Mouse (Mus musculus): ENCODE measurements at regions not wholly inside any gene's neighbourhood (a gene's known extent, or its start where the extent isn't known, plus 50 kb on each side); places are given as distances from the start of the nearest gene placed in this dataset.
"Not testable (repeated sequence)": the region's sequence is repeated elsewhere in the genome, so short reads cannot be mapped to it uniquely, and the experiment has no call there.

GRCm38 (mm10) chr7:93254287-93254686 is 174.6 kb downstream of the Fam181b start:
- DNase-seq (ENCODE audit: low read depth, low spot score) = not testable (repeated sequence)

GRCm38 (mm10) chr7:93285748-93286147 is 206.1 kb downstream of the Fam181b start:
- no peak for DNase-seq (ENCODE audit: low read depth, low spot score)

GRCm38 (mm10) chr7:93291457-93291856 is 211.8 kb downstream of the Fam181b start:
- no peak for DNase-seq (ENCODE audit: low read depth, low spot score)

- no peak for DNase-seq (ENCODE audit: low read depth, low spot score)
These were observed 212.5 kb downstream of the Fam181b start for GRCm38 (mm10) chr7:93291945-93292696.

- no peak for DNase-seq (ENCODE audit: low read depth, low spot score)
These were observed 233.1 kb downstream of the Fam181b start for GRCm38 (mm10) chr7:93312731-93313130.

- no peak for DNase-seq (ENCODE audit: low read depth, low spot score)
These were observed 251.7 kb downstream of the Fam181b start for GRCm38 (mm10) chr7:93331351-93331750.

GRCm38 (mm10) chr7:93332203-93332602 is 252.5 kb downstream of the Fam181b start:
- no peak for DNase-seq (ENCODE audit: low read depth, low spot score)

GRCm38 (mm10) chr7:93336420-93336819 is 256.8 kb downstream of the Fam181b start:
- peak; percentile 4 for DNase-seq (ENCODE audit: low read depth, low spot score)

All from retina, postnatal 7 days (tissue).